Mouse (Mus musculus) hematopoietic stem cell, adult 5-6 weeks (primary cell): ENCODE results near the gene Gm26602. TPM values are rescaled to one million over a fixed set of nuclear protein-coding genes. Genes with fewer than 3 reads are reported as not detected.

Source experiments
- ATAC-seq, 2 experiments: fragments of 125-278 bp in 1 of 2; replicated peaks in 1 of 2; 2 replicates each; pipeline ENCODE4 v1.8.0; 2016 to 2017; ENCODE audit warnings: inconsistent platforms in 2 of 2, mild to moderate bottlenecking in 2 of 2, moderate number of reproducible peaks in 2 of 2, low read depth in 1 of 2, moderate TSS enrichment in 1 of 2; ENCODE audit not compliant: low FRiP score in 2 of 2, poor library complexity in 2 of 2, severe bottlenecking in 2 of 2, insufficient read depth in 1 of 2, low TSS enrichment in 1 of 2
- total RNA-seq: library from RNA; stranded (forward); fragments of 172-1452, 232-1000 nt; gene quantifications from 2 replicates; pipeline ENCODE4 v1.2.3, GENCODE M21; 2017

Gene Gm26602
- total RNA-seq, 1 experiment from 2014 or later: not detected

DNA sequence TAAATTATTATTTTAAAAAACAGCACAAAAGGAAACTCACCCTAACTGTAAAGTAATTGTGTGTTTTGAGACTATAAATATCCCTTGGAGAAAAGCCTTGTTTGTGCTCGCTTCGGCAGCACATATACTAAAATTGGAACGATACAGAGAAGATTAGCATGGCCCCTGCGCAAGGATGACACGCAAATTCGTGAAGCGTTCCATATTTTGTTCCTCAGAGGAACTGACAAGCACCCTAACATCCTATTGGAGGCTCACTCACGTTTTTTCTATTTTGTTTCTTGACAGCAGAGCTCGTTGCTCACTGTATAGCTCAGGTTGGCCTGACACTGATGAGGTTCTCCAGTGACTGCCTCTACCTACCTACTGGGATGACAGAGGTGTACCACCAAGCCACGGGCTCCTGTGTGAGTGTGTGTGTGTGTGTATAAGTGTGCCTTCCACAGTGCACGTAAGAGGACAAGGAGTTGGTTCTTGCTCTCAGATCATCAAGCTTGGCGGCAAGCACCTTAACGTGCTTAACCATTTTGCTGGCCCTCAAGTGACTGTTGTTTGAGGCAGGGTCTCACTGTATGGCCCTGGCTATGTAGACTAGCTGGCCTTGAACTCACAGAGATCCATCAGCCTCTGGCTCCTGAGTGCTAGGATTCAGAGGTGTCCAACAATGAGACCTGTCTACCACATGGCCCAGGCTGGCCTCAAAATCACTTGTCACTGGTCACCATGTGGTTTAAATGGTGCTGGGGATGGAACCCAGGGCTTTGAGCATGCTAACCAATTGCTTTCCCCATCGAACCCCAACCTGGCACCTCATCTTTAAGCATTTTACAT, 1.3 kb upstream of the Gm26602 start:
- peak in 1 of 2 experiments; percentile 11; a peak in 1 of 4 replicates for ATAC-seq

DNA sequence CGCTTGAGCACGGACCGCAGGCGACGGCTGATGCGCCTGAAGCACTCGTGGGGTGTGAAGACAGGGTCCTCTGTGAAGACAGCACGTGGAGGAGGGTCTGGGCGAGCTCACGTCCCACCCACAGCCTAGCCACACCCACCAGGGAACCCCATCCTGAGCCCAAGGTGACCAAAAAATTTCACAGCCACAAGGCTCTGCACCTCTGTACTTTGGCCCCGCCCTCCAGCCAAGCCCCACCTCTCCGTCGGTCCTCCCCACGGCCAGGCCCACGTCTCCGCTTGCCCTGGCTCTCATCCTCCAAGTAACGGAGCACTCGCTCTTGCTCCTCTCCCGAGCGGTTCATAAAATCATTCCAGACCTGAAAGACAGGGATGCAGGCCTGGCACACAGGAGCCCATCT, 1.8 kb downstream of the Gm26602 start:
- ATAC-seq: no peak

DNA sequence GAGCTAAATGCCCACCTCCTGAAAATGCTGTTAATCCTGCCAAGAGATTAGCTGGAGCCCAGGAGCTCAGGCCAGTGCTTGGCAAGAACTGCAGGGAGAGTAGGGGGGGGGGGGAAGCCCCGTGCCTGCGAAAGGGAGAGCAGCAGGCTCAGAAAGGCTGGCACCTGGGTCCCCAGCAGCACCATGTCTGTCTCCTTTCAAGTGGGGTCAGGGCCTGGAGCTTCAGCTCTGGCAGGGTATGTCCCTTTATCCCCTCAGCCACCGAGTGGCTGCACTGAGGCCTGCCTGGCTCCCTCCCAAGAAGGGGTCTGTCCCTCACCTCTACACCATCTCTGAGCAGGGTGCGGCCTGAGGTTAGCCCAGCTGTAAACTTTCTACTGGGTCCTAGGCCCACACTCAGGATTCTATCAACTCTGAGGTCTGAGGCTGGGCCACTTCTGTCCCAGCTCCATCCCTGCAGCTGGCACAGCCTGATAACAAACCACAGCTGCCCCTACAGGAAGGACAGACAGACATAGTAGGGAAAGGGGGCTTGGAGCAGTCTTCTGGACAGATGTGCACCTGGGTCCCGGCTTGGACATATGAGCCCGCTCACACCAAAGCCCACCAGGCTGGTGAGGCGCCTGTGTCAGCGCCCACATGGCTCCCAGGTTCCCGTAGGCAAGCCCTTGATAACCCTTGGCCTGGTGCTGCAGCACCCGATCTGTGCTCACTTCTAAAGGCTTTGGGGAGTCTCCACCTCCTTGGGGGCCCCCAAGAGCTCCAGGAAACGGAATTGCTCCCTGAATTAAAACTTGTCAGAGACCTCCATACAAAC, 3.7 kb downstream of the Gm26602 start:
- peak; percentile 6 to 8; a peak in 1 of 4 replicates for ATAC-seq

DNA sequence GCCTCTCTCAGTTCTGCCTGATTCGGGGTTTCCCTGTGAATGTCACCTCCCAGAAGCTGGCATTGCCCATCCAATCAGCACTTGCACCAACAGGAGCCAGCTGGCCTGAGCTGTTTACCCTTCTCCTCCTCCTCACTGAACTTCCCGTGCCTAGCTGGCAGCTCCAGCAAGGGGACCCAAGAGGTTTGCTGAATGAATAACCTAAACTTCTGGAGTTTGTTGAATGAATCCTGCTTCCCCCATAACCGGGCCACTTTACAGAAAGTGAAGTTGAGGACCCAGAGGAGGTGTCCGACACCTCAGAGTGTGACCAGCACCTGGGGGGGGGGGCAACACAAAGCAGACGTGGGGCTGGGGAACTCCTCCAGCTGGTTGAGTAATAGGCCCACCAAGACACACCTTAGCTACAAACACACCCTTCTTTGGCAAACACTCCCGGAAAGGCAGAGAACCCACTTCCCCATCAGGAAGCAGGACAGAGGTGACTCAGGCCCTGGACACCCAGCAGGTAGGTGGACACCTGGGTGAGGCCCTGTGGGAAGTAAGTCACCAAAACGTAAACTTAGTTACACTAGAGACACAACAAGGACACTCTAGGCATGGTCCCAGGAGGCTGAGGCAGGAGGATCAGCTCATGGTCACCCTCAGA, 4.4 kb downstream of the Gm26602 start:
- peak in 1 of 2 experiments; percentile 20; a peak in 1 of 4 replicates for ATAC-seq

DNA sequence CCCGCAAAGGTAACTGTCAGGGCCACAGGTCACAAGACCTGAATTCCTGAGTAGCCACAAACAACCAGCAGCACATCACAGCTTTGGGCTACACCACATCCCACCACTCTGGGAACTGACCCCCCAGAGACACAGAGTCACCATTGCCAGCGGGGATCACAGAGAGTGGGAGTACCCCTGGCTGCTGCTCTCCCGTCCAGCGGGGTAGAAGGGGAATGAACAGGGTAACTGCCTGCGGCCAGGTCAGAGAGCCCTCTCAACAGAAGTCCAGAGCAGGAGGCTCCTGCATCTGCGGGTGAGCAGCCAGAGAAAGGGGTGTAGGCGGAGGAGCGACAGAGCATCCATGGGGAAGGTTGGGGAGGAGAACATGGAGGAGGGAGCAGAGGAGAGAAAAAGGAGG, 5.4 kb downstream of the Gm26602 start:
- ATAC-seq: no peak

DNA sequence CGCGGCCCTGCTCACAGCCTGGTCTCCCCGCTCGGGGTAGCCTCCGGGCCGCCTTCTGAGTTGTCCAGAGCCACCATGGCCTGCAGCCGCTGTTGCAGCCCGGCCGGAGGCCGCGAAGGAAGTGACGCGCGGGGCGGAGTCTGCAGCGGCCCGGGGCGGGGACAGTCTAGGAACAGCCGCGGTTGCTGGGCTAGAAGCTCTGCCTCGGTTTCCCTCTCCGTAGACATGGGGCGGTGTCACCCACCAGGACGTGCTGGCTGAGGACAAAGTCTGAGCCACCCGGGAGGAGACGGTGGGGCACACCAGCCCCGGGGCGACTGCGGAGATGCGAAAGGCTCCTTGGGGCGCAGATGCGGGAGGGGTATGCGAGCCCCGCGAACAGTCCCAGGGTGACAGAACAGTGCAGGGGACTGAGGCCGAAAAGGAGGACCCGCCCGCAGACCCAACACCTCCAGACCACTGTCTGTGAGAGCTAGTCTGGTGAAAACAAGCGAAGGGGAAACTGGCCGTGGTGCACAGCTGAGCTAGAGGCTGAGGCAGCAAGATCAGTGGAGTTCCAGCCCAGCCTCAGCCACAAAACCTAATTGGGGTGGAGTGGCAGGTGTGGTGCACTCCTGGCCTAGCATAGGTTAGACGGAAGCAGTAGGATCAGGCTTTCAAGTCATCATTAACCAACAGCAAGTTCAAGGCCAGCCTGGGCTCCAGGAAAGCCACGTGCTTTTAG, 6.3 kb downstream of the Gm26602 start, which contains the start of gene Kiss1r:
Kiss1r (plus strand) TSS at position 164 of the 724 bp plus-strand sequence.
- ATAC-seq: peak; percentile 63 to 66

DNA sequence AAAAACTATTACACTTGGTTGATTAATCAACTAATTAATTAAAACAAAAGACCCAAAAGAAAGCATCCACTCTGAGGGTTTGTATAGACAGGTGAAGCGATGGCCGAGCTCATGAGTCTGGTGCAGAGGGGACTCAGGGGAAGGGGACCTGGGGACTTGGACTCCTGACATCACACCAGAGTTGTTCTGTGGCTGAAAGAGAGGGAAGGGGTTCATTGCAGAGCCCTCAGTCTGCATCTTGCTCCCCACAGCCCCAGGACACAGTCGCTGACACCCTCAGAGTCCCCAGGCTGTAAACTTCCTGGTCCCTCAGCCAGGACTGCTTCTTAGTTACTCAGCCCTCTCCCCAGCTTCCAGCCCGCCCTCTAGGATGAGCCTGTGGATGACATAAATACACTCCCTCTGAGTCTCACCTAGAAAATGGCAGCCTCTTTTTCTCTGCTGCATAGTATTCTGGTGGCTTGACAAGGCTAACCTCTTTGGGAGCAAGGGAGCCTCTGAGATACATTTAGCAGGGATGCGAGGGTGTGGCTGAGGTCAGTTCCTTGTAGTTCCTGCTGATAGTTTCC, 7.0 kb downstream of the Gm26602 start:
- no peak for ATAC-seq

DNA sequence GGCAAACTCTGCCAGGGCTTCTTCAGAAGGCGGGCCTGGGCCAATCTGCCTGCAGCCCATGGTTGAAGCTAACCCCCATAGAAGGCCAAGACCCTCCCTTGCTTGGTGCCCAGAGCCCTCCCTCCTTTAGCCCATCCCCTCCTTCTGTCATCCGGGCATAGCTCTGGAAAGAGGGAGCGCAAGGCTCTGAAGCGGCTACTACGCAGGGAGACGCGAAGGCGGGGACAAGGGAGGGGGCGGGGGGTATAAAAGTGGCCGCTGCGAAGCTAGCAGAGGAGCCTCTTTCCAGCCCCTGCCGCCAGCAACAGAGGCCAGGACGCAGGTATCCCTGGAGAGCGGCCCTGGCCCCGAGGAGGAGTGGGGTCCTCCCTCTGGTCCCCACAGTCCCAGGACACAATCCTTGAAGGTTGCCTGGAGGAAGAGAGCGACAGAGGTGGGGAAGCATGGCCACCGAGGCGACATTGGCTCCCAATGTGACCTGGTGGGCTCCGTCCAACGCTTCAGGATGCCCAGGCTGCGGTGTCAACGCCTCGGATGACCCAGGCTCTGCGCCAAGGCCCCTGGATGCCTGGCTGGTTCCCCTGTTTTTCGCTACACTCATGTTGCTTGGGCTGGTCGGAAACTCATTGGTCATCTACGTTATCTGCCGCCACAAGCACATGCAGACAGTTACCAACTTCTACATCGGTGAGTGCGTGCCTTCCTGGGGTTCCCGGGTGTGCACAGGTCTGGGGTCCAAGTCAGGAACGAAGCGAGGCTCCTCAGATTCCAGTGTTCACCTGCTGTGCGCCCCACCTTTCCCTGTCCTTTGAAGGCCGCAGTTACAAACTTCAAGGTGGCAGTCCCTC, 7.8 kb downstream of the Gm26602 start:
- ATAC-seq: no peak

DNA sequence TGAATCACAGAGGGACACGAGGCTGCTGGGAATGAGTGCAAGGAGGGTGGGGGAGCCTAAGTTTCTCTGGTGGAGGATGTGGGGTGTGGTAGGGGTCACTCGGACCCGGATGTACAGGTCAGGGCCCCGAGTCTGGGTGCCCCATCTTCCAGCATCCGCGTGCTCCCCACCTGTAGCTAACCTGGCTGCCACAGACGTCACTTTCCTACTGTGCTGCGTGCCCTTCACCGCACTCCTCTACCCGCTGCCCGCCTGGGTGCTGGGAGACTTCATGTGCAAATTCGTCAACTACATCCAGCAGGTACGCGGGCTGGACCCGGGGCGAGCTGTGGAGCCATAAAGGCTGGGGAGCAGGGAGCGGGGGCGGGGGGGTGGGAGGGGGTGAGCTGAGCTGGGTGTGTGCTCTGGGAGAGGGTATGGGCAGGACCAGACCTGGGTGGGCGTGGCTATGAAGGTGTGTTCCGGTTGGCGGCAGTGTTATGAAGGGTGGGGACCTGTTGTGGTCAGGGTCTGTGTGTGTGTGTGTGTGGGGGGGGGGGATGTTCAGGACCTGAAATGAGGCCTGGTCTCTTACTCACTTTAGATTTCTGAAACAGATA, 8.7 kb downstream of the Gm26602 start:
- no peak for ATAC-seq

DNA sequence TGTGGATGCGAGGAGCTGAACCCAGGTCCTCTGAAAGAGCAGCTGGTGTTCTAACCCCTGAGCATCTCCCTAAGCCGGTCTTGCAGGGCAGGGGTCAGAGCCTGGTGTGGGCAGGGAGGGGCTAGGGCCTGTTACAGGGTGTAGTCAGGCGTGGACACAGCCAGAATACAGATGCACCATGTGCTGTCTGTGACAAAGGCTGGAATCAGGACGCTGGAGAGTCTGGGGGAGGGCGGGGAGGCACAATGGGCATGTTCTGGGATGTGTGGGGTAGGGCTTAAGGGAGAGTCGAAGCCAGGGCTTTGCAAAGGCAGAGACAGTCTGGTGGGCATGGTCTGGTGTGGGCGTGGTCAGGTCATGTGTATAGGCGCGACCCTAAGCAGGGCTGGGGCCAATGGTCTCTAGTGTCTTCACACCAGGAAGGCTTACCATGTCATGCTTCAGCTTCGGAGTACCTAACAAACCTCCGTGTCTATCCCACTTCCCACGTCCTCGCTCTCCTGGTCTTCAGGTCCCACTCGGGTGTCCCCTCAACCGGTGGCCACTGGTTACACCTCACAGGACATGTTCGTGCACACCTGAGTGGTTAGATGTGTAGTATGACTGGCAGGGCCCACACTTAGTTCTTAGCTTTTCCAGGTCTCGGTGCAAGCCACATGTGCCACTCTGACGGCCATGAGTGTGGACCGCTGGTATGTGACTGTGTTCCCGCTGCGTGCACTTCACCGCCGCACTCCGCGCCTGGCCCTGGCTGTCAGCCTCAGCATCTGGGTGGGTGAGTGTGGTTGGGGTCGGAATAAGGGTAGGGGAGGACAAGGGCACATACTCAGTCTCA, 9.6 kb downstream of the Gm26602 start:
- ATAC-seq: no peak

DNA sequence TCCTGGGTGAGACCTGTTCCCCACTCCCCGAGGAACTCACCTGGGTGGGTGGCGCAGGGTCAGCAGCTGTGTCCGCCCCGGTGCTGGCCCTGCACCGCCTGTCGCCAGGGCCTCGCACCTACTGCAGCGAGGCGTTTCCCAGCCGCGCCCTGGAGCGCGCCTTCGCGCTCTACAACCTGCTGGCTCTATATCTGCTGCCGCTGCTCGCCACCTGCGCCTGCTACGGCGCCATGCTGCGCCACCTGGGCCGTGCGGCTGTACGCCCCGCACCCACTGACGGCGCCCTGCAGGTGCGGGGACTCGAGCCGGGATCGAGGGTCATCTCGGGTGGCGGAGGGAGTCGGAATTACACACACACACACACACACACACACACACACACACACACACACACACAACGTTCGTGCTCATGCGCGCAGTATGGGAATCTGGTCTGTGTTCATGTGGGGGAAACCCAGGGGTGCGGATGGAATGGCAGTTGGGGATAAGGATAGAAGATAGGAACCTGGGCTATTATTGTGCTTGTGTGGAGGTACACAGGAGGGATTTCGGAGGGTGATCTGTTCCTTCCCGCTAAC, 10.4 kb downstream of the Gm26602 start, which contains the start of gene R3hdm4:
R3hdm4 (minus strand) TSS at position 251 of the 578 bp plus-strand sequence.
- ATAC-seq: no peak

DNA sequence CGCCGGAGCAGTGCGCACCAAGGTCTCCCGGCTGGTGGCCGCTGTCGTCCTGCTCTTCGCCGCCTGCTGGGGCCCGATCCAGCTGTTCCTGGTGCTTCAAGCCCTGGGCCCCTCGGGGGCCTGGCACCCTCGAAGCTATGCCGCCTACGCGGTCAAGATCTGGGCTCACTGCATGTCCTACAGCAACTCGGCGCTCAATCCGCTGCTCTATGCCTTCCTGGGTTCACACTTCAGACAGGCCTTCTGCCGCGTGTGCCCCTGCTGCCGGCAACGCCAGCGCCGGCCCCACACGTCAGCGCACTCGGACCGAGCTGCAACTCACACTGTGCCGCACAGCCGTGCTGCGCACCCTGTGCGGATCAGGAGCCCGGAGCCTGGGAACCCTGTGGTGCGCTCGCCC, 10.9 kb downstream of the Gm26602 start:
- ATAC-seq: no peak

DNA sequence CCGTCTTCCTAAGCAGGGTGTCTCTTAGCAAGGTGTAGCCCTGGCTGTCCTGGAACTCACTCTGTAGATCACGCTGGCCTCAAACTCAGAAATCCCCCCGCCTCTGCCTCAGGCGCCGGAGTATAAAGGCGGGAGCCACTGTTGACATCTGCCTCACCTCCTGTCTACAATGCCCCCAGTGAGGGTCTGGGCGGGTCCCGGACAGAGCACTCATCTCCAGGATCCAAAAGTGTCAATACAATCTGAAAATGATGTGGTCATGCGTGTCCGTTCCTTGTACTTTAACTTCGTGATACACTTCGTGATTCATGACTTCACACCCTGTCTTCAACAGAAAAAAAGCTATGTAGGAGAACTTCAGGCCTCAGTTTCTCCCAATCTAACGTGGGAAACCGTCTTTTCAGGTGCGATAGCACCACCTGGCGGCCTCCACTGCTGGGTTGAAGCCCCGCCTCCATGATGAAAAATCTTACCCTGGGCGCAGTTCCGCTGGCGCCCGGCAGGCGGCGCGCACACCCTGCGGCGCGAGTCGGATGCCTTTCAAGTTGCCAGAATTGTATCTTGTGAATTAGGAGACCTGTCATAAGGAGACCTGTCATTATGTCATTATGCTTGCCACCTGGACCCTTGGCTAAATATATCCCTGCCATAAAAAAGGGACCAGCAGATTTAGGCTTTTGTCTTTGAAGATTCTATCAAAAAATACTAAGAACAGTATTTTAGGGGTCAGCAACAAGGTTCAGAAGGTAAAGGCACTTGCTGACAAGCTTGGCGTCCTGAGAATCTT, 14.5 kb downstream of the Gm26602 start:
- peak; percentile 33 to 36; a peak in 2 of 4 replicates for ATAC-seq
